9 mouse cellular contexts compared by ENCODE assay signal in genomic region chr17:35868961-35869345, GRCm38 (mm10). TPM values are rescaled to one million over a fixed set of nuclear protein-coding genes. Genes with fewer than 3 reads are reported as not detected.
DNase-seq lines count a peak whose midpoint lies in the region; ATAC-seq and TF ChIP-seq lines count a peak whose summit lies in the region.
"Had no signal": no experiment of that assay in that cellular context is flagged by ENCODE, and none has a peak within 500 bp of the region (broad histone marks: within the 10 kb centered on the region; RNA-seq: fewer than 3 reads in every experiment).

No protein-coding gene starts in this region.

- peaks cover 79% of the 10 kb centered on the region for H3K79me2 ChIP-seq in macrophage (ENCODE audit: inconsistent target)

- peaks cover 5% of the 10 kb centered on the region for H3K36me3 ChIP-seq in heart, embryonic 16.5 days (ENCODE audit: control insufficient read depth, insufficient read depth)
- H3K36me3 ChIP-seq in ES-E14 (ENCODE audit: control insufficient read depth, insufficient read depth, low read length, poor library complexity, severe bottlenecking) (peaks cover 3% of the 10 kb centered on the region; the same call in 1 of the 2 replicates), macrophage (ENCODE audit: inconsistent target) (peaks cover 9% of the 10 kb centered on the region; the same call in 1 of the 2 replicates)
- no peaks in the 10 kb centered on the region for H3K36me3 ChIP-seq in forebrain, postnatal 0 days (ENCODE audit: insufficient read depth)

- DNase-seq in heart, postnatal 4 days: no peak
- DNase-seq in ES-E14 (ENCODE audit: low read depth, low spot score): no peak
- no peak for DNase-seq in forebrain, postnatal 0 days
- no peak for DNase-seq in ovary, postnatal 36 days (ENCODE audit: low spot score)
- no peak for DNase-seq in left cerebral cortex, postnatal 25 days (ENCODE audit: low spot score in 2 of 2)

- TF ChIP-seq CTCF in forebrain, postnatal 0 days (IDR thresholded peaks at IDR 0.05; ENCODE audit: low read depth): no peak

- WGBS in heart, embryonic 16.5 days: 3% methylated on average over 7 of the region's 7 CpGs
- 3% methylated on average over 7 of the region's 7 CpGs for WGBS in forebrain, postnatal 0 days
- whole genome bisulfite sequencing in macrophage (ENCODE audit: missing documents): 1% methylated on average over 7 of the region's 7 CpGs

- peaks cover 3% of the 10 kb centered on the region; the same call in 1 of the 2 replicates for H3K9me3 ChIP-seq in heart, embryonic 16.5 days (replicated peaks; ENCODE audit: control insufficient read depth, low read length)
- H3K9me3 ChIP-seq in ES-E14 (ENCODE audit: control insufficient read depth, insufficient read depth, low read depth, low read length): no peaks in the 10 kb centered on the region
- no peaks in the 10 kb centered on the region for H3K9me3 ChIP-seq in forebrain, postnatal 0 days (ENCODE audit: low read length)

- H3K4me3 ChIP-seq in heart, embryonic 16.5 days (ENCODE audit: low read length): peak overlapping the region; percentile 69
- H3K4me3 ChIP-seq in ES-E14 (ENCODE audit: insufficient read depth in 1 of 2, low read depth in 1 of 2, low read length in 2 of 2, poor library complexity in 1 of 2, severe bottlenecking in 1 of 2) (peak overlapping the region; percentile 56 to 78), macrophage (ENCODE audit: inconsistent target) (peak overlapping the region; percentile 97)
- H3K4me3 ChIP-seq in forebrain, postnatal 0 days (ENCODE audit: low read depth, low read length): peak overlapping the region; percentile 70

- intact Hi-C loops in left cerebral cortex, postnatal 25 days (cut with DNase I): no loop called here

- in situ Hi-C loops in ES-E14 (cut with MboI; ENCODE audit: low sequenced_read_pairs in 2 of 2, unreplicated experiment in 2 of 2): no loop called here

- no peak for ATAC-seq in heart, embryonic 16.5 days (replicated peaks; ENCODE audit: extremely low read depth, insufficient read depth, low FRiP score)
- ATAC-seq in forebrain, postnatal 0 days: no peak
- no peak for ATAC-seq in cerebellum, adult (ENCODE audit: insufficient number of reproducible peaks, low FRiP score, low TSS enrichment)
- ATAC-seq: Patski had no signal

- peaks cover 49% of the 10 kb centered on the region for H3K4me1 ChIP-seq in heart, embryonic 16.5 days (ENCODE audit: control insufficient read depth, insufficient read depth, low read length)
- peaks cover 6 to 11% of the 10 kb centered on the region in 2 experiments; a peak in 2 of 4 replicates for H3K4me1 ChIP-seq in ES-E14 (ENCODE audit: control insufficient read depth in 2 of 2, insufficient read depth in 2 of 2, low read length in 2 of 2, poor library complexity in 1 of 2)
- peaks cover 24% of the 10 kb centered on the region for H3K4me1 ChIP-seq in forebrain, postnatal 0 days (ENCODE audit: insufficient read depth)

- H3K27ac ChIP-seq in heart, embryonic 16.5 days (ENCODE audit: low read length): peak overlapping the region; percentile 96
- H3K27ac ChIP-seq in ES-E14 (ENCODE audit: insufficient read depth, low read depth, low read length, poor library complexity, severe bottlenecking): peak overlapping the region; percentile 82; the same call in 1 of the 2 replicates
- peak overlapping the region; percentile 54; the same call in 1 of the 2 replicates for H3K27ac ChIP-seq in forebrain, postnatal 0 days (ENCODE audit: low read depth, low read length)
- peak overlapping the region; percentile 98 for H3K27ac ChIP-seq in macrophage

- peak overlapping the region; percentile 83 for H3K4me2 ChIP-seq in heart, embryonic 16.5 days (ENCODE audit: low read depth, low read length)
- H3K4me2 ChIP-seq in forebrain, postnatal 0 days (ENCODE audit: low read depth): peak overlapping the region; percentile 56

- no peaks in the 10 kb centered on the region for H3K27me3 ChIP-seq in heart, embryonic 16.5 days (ENCODE audit: control insufficient read depth, insufficient read depth, low read length)
- no peaks in the 10 kb centered on the region for H3K27me3 ChIP-seq in forebrain, postnatal 0 days (ENCODE audit: insufficient read depth, low read length)
- H3K27me3 ChIP-seq: Patski had no signal

- H3K9ac ChIP-seq in heart, embryonic 16.5 days (ENCODE audit: low read length): peak overlapping the region; percentile 73
- peak overlapping the region; percentile 81; the same call in 1 of the 2 replicates for H3K9ac ChIP-seq in ES-E14 (ENCODE audit: insufficient read depth, low read depth, low read length, poor library complexity, severe bottlenecking)
- peak overlapping the region; percentile 50 for H3K9ac ChIP-seq in forebrain, postnatal 0 days

TF ChIP-seq in ES-E14, 5 proteins besides CTCF, POLR2A, EP300 and RAD21:
- TF ChIP-seq HCFC1 (IDR thresholded peaks at IDR 0.05; ENCODE audit: borderline replicate concordance, insufficient read depth, low read length): no peak
- no peak for TF ChIP-seq ZNF384 (IDR thresholded peaks at IDR 0.05; ENCODE audit: low read depth, low read length)
- TF ChIP-seq MAFK (IDR thresholded peaks at IDR 0.05; ENCODE audit: insufficient read depth, low read depth, low read length): no peak
- no peak for TF ChIP-seq CHD2 (IDR thresholded peaks at IDR 0.05; ENCODE audit: low read depth, low read length)
- no peak for TF ChIP-seq ZC3H11A (IDR thresholded peaks at IDR 0.05; ENCODE audit: borderline replicate concordance, low read depth, low read length)

RNA-seq across cellular contexts. Expression of gene Ppp1r18, which starts 3.6 kb away (rescaled TPM):
- 19.6 and 20.1 TPM in 2 replicates for polyA plus RNA-seq in heart, embryonic 16.5 days (2015; fragmentation: Nextera tagmentation; extraction: Ambion mirVana)
- total RNA-seq in heart, postnatal 4 days (2021): 10 to 100 TPM; 32.6 to 32.7 TPM
- total RNA-seq in ES-E14 (2012; rRNA removed): 23.2 and 29.9 TPM in 2 replicates
- 29.5 and 38.9 TPM in 2 replicates for total RNA-seq in forebrain, postnatal 0 days (2014; rRNA removed)
- 22.3 and 23.3 TPM in 2 replicates for polyA plus RNA-seq in forebrain, postnatal 0 days (2015; fragmentation: Nextera tagmentation; extraction: Ambion mirVana)
- total RNA-seq in macrophage (2018; cell fraction: chromatin; rRNA removed): 100 to 1,000 TPM in 22 of 26 experiments, 10 to 100 TPM in 4; 62.2 to 295 (median 178) TPM
- total RNA-seq in macrophage (2018; cell fraction: cytosol; rRNA removed): 100 to 1,000 TPM; 183 to 254 (median 218) TPM
- 100 to 1,000 TPM in 24 of 26 experiments, 10 to 100 TPM in 2; 99.4 to 300 (median 213) TPM for total RNA-seq in macrophage (2018; cell fraction: nucleus; rRNA removed)
- polyA plus RNA-seq in macrophage (2018): 166 to 235 TPM (median 189 TPM) in 3 replicates
- total RNA-seq in left cerebral cortex, postnatal 25 days (2021): 1 to 10 TPM; 8.3 to 8.7 TPM

RNA-seq across cellular contexts. Expression of gene Nrm, which starts 7.8 kb away (rescaled TPM):
- 45.9 and 46.9 TPM in 2 replicates for polyA plus RNA-seq in heart, embryonic 16.5 days (2015; fragmentation: Nextera tagmentation; extraction: Ambion mirVana)
- 10 to 100 TPM; 26.3 to 32.2 TPM for total RNA-seq in heart, postnatal 4 days (2021)
- 24.7 and 43.0 TPM in 2 replicates for total RNA-seq in ES-E14 (2012; rRNA removed)
- total RNA-seq in forebrain, postnatal 0 days (2014; rRNA removed): 6.1 and 9.7 TPM in 2 replicates
- 13.1 and 15.6 TPM in 2 replicates for polyA plus RNA-seq in forebrain, postnatal 0 days (2015; fragmentation: Nextera tagmentation; extraction: Ambion mirVana)
- total RNA-seq in macrophage (2018; cell fraction: chromatin; rRNA removed): 1 to 10 TPM in 12 of 26 experiments, under 1 TPM in 3, not detected in 11; 0.48 to 6.9 (median 1.9) TPM
- 1 to 10 TPM; 4.5 to 9.2 (median 6.2) TPM for total RNA-seq in macrophage (2018; cell fraction: cytosol; rRNA removed)
- 10 to 100 TPM in 4 of 26 experiments, 1 to 10 TPM in 22; 2.0 to 31.9 (median 4.7) TPM for total RNA-seq in macrophage (2018; cell fraction: nucleus; rRNA removed)
- polyA plus RNA-seq in macrophage (2018): 5.9 to 14.4 TPM (median 6.8 TPM) in 3 replicates
- 1 to 10 TPM; 3.2 to 3.6 TPM for total RNA-seq in left cerebral cortex, postnatal 25 days (2021)

RNA-seq across cellular contexts. Expression of gene Dhx16, which starts 10.7 kb away (rescaled TPM):
- 27.4 and 29.2 TPM in 2 replicates for polyA plus RNA-seq in heart, embryonic 16.5 days (2015; fragmentation: Nextera tagmentation; extraction: Ambion mirVana)
- 10 to 100 TPM; 24.2 to 25.1 TPM for total RNA-seq in heart, postnatal 4 days (2021)
- total RNA-seq in ES-E14 (2012; rRNA removed): 202 and 391 TPM in 2 replicates
- total RNA-seq in forebrain, postnatal 0 days (2014; rRNA removed): 33.0 and 33.2 TPM in 2 replicates
- 21.8 and 22.1 TPM in 2 replicates for polyA plus RNA-seq in forebrain, postnatal 0 days (2015; fragmentation: Nextera tagmentation; extraction: Ambion mirVana)
- 100 to 1,000 TPM in 2 of 26 experiments, 10 to 100 TPM in 24; 31.7 to 110 (median 62.7) TPM for total RNA-seq in macrophage (2018; cell fraction: chromatin; rRNA removed)
- total RNA-seq in macrophage (2018; cell fraction: cytosol; rRNA removed): 10 to 100 TPM; 17.1 to 28.5 (median 23.8) TPM
- 10 to 100 TPM; 29.0 to 70.8 (median 43.2) TPM for total RNA-seq in macrophage (2018; cell fraction: nucleus; rRNA removed)
- 19.3 to 24.2 TPM (median 19.8 TPM) in 3 replicates for polyA plus RNA-seq in macrophage (2018)
- total RNA-seq in left cerebral cortex, postnatal 25 days (2021): 10 to 100 TPM; 29.5 to 32.4 TPM

RNA-seq across cellular contexts. Expression of gene Mdc1, which starts 27.6 kb away (rescaled TPM):
- polyA plus RNA-seq in heart, embryonic 16.5 days (2015; fragmentation: Nextera tagmentation; extraction: Ambion mirVana): 14.7 and 15.0 TPM in 2 replicates
- 10 to 100 TPM; 37.9 to 40.6 TPM for total RNA-seq in heart, postnatal 4 days (2021)
- total RNA-seq in ES-E14 (2012; rRNA removed): 23.8 and 31.7 TPM in 2 replicates
- 15.3 and 20.4 TPM in 2 replicates for total RNA-seq in forebrain, postnatal 0 days (2014; rRNA removed)
- polyA plus RNA-seq in forebrain, postnatal 0 days (2015; fragmentation: Nextera tagmentation; extraction: Ambion mirVana): 3.0 and 4.4 TPM in 2 replicates
- total RNA-seq in macrophage (2018; cell fraction: chromatin; rRNA removed): 10 to 100 TPM in 23 of 26 experiments, 1 to 10 TPM in 3; 7.4 to 51.1 (median 30.4) TPM
- total RNA-seq in macrophage (2018; cell fraction: cytosol; rRNA removed): 10 to 100 TPM; 10.2 to 24.5 (median 18.6) TPM
- 10 to 100 TPM in 23 of 26 experiments, 1 to 10 TPM in 3; 9.1 to 73.1 (median 23.0) TPM for total RNA-seq in macrophage (2018; cell fraction: nucleus; rRNA removed)
- polyA plus RNA-seq in macrophage (2018): 12.5 to 32.8 TPM (median 22.9 TPM) in 3 replicates
- total RNA-seq in left cerebral cortex, postnatal 25 days (2021): 10 to 100 TPM in 1 of 2 experiments, 1 to 10 TPM in 1; 9.7 to 12.0 TPM

RNA-seq across cellular contexts. Expression of gene 2310061I04Rik, which starts 28.3 kb away (rescaled TPM):
- polyA plus RNA-seq in heart, embryonic 16.5 days (2015; fragmentation: Nextera tagmentation; extraction: Ambion mirVana): 33.7 and 34.6 TPM in 2 replicates
- total RNA-seq in heart, postnatal 4 days (2021): 10 to 100 TPM; 45.0 to 47.0 TPM
- total RNA-seq in ES-E14 (2012; rRNA removed): 13.6 and 15.8 TPM in 2 replicates
- total RNA-seq in forebrain, postnatal 0 days (2014; rRNA removed): 31.6 and 32.8 TPM in 2 replicates
- polyA plus RNA-seq in forebrain, postnatal 0 days (2015; fragmentation: Nextera tagmentation; extraction: Ambion mirVana): 56.7 and 66.3 TPM in 2 replicates
- total RNA-seq in macrophage (2018; cell fraction: chromatin; rRNA removed): 10 to 100 TPM in 22 of 26 experiments, 1 to 10 TPM in 4; 6.9 to 48.6 (median 29.3) TPM
- total RNA-seq in macrophage (2018; cell fraction: cytosol; rRNA removed): 10 to 100 TPM; 14.6 to 34.3 (median 27.0) TPM
- total RNA-seq in macrophage (2018; cell fraction: nucleus; rRNA removed): 10 to 100 TPM; 11.5 to 67.3 (median 26.9) TPM
- 26.7 to 32.7 TPM (median 27.9 TPM) in 3 replicates for polyA plus RNA-seq in macrophage (2018)
- total RNA-seq in left cerebral cortex, postnatal 25 days (2021): 10 to 100 TPM; 55.4 to 59.6 TPM
